Comparison of ENCODE assay signal across 8 mouse cellular contexts in genomic region chr5:137786109-137786942, GRCm38 (mm10). TPM values are rescaled to one million over a fixed set of nuclear protein-coding genes. Genes with fewer than 3 reads are reported as not detected.
DNase-seq lines count a peak whose midpoint lies in the region; ATAC-seq lines count a peak whose summit lies in the region.

No protein-coding gene starts in this region.

- peak overlapping the region; percentile 93 for H3K9ac ChIP-seq in forebrain, embryonic 14.5 days (ENCODE audit: low read length)
- peak overlapping the region; percentile 79 for H3K9ac ChIP-seq in neural tube, embryonic 15.5 days (replicated peaks)

- intact Hi-C loops in heart, postnatal 14 days (cut with DNase I) = loop anchor here (10.0 kb wide), 2 partner anchors 368 to 822 kb away; partner anchors contain the start of genes Cldn15 and Zfp113

- H3K27ac ChIP-seq in forebrain, embryonic 14.5 days (ENCODE audit: low read depth, low read length) = peak overlapping the region; percentile 98
- peak overlapping the region; percentile 99 for H3K27ac ChIP-seq in neural tube, embryonic 15.5 days (replicated peaks)

- H3K4me1 ChIP-seq in forebrain, embryonic 14.5 days (ENCODE audit: control insufficient read depth, insufficient read depth, low read length) = peaks cover 26% of the 10 kb centered on the region
- peaks cover 48% of the 10 kb centered on the region for H3K4me1 ChIP-seq in neural tube, embryonic 15.5 days

- WGBS in forebrain, embryonic 14.5 days = under 1% methylated on average over 63 of the region's 79 CpGs
- under 1% methylated on average over 79 of the region's 79 CpGs for WGBS in neural tube, embryonic 15.5 days

- no peaks in the 10 kb centered on the region for H3K27me3 ChIP-seq in forebrain, embryonic 14.5 days (replicated peaks; ENCODE audit: control insufficient read depth, insufficient read depth, low read length)
- H3K27me3 ChIP-seq in neural tube, embryonic 15.5 days (replicated peaks) = no peaks in the 10 kb centered on the region

- H3K4me2 ChIP-seq in forebrain, embryonic 14.5 days (ENCODE audit: low read length) = peak overlapping the region; percentile 94
- H3K4me2 ChIP-seq in neural tube, embryonic 15.5 days = peak overlapping the region; percentile 92

- H3K4me3 ChIP-seq in forebrain, embryonic 14.5 days (ENCODE audit: low read depth, low read length) = peak overlapping the region; percentile 89
- H3K4me3 ChIP-seq in neural tube, embryonic 15.5 days (replicated peaks) = peak overlapping the region; percentile 69

- ATAC-seq in forebrain, embryonic 14.5 days = peak; percentile 81
- ATAC-seq in neural tube, embryonic 15.5 days (ENCODE audit: low FRiP score) = peak; percentile 90

- peak; percentile 100 for DNase-seq in ES-CJ7 (ENCODE audit: low read depth, low spot score)
- DNase-seq in cerebellum, adult 11 months = peak; percentile 99
- peak; percentile 100 for DNase-seq in forebrain, embryonic 14.5 days (ENCODE audit: low spot score)
- peak; percentile 99 to 100 for DNase-seq in heart, postnatal 14 days
- peak; percentile 100 for DNase-seq in layer of hippocampus, adult 11-12 months (ENCODE audit: low spot score)
- DNase-seq in lung, adult 18-20 months = peak; percentile 99
- peak; percentile 99 for DNase-seq in testis, postnatal 14 days (ENCODE audit: low spot score)

- no peaks in the 10 kb centered on the region for H3K9me3 ChIP-seq in forebrain, embryonic 14.5 days (replicated peaks; ENCODE audit: control insufficient read depth, low read length)
- no peaks in the 10 kb centered on the region for H3K9me3 ChIP-seq in neural tube, embryonic 15.5 days (replicated peaks)

- H3K36me3 ChIP-seq in forebrain, embryonic 14.5 days (ENCODE audit: control insufficient read depth, insufficient read depth, low read length) = peaks cover 32% of the 10 kb centered on the region
- peaks cover 25% of the 10 kb centered on the region for H3K36me3 ChIP-seq in neural tube, embryonic 15.5 days

RNA-seq across cellular contexts. Expression of gene Mepce, which starts 1.1 kb away (rescaled TPM):
- polyA plus RNA-seq in forebrain, embryonic 14.5 days (2014; fragmentation: Nextera tagmentation; extraction: Ambion mirVana) = 13.1 and 13.2 TPM in 2 replicates
- total RNA-seq in heart, postnatal 14 days (2021) = 10 to 100 TPM; 32.7 to 33.0 TPM
- polyA plus RNA-seq in neural tube, embryonic 15.5 days (2015; fragmentation: Nextera tagmentation; extraction: Ambion mirVana) = 10.0 and 12.7 TPM in 2 replicates

RNA-seq across cellular contexts. Expression of gene Zcwpw1, which starts 1.3 kb away (rescaled TPM):
- 7.3 and 7.7 TPM in 2 replicates for polyA plus RNA-seq in forebrain, embryonic 14.5 days (2014; fragmentation: Nextera tagmentation; extraction: Ambion mirVana)
- 1 to 10 TPM; 1.1 to 1.3 TPM for total RNA-seq in heart, postnatal 14 days (2021)
- polyA plus RNA-seq in neural tube, embryonic 15.5 days (2015; fragmentation: Nextera tagmentation; extraction: Ambion mirVana) = 14.9 and 17.0 TPM in 2 replicates

RNA-seq across cellular contexts. Expression of gene Ppp1r35, which starts 7.7 kb away (rescaled TPM):
- 55.1 and 60.0 TPM in 2 replicates for polyA plus RNA-seq in forebrain, embryonic 14.5 days (2014; fragmentation: Nextera tagmentation; extraction: Ambion mirVana)
- total RNA-seq in heart, postnatal 14 days (2021) = 10 to 100 TPM; 13.9 to 14.0 TPM
- polyA plus RNA-seq in neural tube, embryonic 15.5 days (2015; fragmentation: Nextera tagmentation; extraction: Ambion mirVana) = 38.2 and 42.3 TPM in 2 replicates

RNA-seq across cellular contexts. Expression of gene Tsc22d4, which starts 40.8 kb away (rescaled TPM):
- 52.3 and 62.1 TPM in 2 replicates for polyA plus RNA-seq in forebrain, embryonic 14.5 days (2014; fragmentation: Nextera tagmentation; extraction: Ambion mirVana)
- total RNA-seq in heart, postnatal 14 days (2021) = 100 to 1,000 TPM; 287 to 312 TPM
- 110 and 134 TPM in 2 replicates for polyA plus RNA-seq in neural tube, embryonic 15.5 days (2015; fragmentation: Nextera tagmentation; extraction: Ambion mirVana)

RNA-seq across cellular contexts. Expression of gene Nyap1, which starts 44.9 kb away (rescaled TPM):
- 13.8 and 14.5 TPM in 2 replicates for polyA plus RNA-seq in forebrain, embryonic 14.5 days (2014; fragmentation: Nextera tagmentation; extraction: Ambion mirVana)
- 1 to 10 TPM; 1.4 to 1.8 TPM for total RNA-seq in heart, postnatal 14 days (2021)
- 32.7 and 41.3 TPM in 2 replicates for polyA plus RNA-seq in neural tube, embryonic 15.5 days (2015; fragmentation: Nextera tagmentation; extraction: Ambion mirVana)

Comparison
In these comparisons a context has a peak if more than half of its experiments do, and no peak if none do; other contexts are left out.
1. Peak in every context shown above with its lines: DNase-seq, ATAC-seq, H3K4me3 ChIP-seq and H3K27ac ChIP-seq.